Mouse (Mus musculus) thymus, adult 2 months (tissue): ENCODE data around the gene Acat2.
"Not testable (repeated sequence)": the region's sequence is repeated elsewhere in the genome, so short reads cannot be mapped to it uniquely, and the experiment has no call there.

ENCODE experiments used
- CTCF ChIP-seq: fragments of 200-500 bp; IDR thresholded peaks from 2 replicates; pipeline ENCODE4 v1.5.1; 2012; ENCODE audit warnings: mild to moderate bottlenecking, control low read depth, low read length, moderate library complexity, borderline replicate concordance; ENCODE audit not compliant: control insufficient read depth, poor library complexity, insufficient read depth; ENCODE audit errors: extremely low read depth
- POLR2A ChIP-seq: fragments of 200-500 bp; IDR thresholded peaks from 2 replicates; pipeline ENCODE4 v1.6.1; 2012; ENCODE audit warnings: mild to moderate bottlenecking, low read length, control low read depth, moderate library complexity; ENCODE audit not compliant: control insufficient read depth, poor library complexity, insufficient read depth; ENCODE audit errors: extremely low read depth

DNA sequence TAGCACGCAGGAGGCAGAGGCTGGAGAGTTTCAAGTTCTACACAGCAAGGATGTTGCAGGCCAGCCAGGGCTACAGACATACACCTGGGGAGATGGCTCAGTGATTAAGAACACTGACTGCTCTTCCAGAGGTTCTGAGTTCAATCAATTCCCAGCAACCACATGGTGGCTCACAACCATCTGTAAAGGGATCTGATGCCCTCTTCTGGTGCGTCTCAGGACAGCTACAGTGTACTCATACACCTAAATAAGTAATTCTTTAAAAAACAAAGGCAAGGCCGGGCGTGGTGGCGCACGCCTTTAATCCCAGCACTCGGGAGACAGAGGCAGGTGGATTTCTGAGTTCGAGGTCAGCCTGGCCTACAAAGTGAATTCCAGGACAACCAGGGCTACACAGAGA lies 27.5 kb upstream of the Acat2 start:
- TF ChIP-seq POLR2A, CTCF: not testable (repeated sequence)
